Mouse (Mus musculus): Measurements from ENCODE around the gene Gm49354. TPM values are rescaled to one million over a fixed set of nuclear protein-coding genes. Genes with fewer than 3 reads are reported as not detected.

Gene Gm49354
- total RNA-seq, 2 experiments from 2014 or later, result not detected

- DNase-seq, result no peak
These were observed 71.8 kb downstream of the Gm49354 start, which contains the start of gene Spata31d1a for GRCm38 (mm10) chr13:59710230-59710629. Spata31d1a (minus strand) TSS chr13:59710330.

Other genes starting within 250 kb of the Gm49354 start
- gene Agtpbp1, start 197.0 kb downstream of the Gm49354 start, total RNA-seq (2021), result 100 to 1,000 TPM; 129 to 156 TPM
- 10 to 100 TPM; 91.4 to 92.6 TPM for gene Naa35, start 197.0 kb downstream of the Gm49354 start, total RNA-seq (2021)
- gene Golm1, start 106.4 kb downstream of the Gm49354 start, total RNA-seq (2021), result 10 to 100 TPM; 14.6 to 19.4 TPM
- not detected for gene 4921517D22Rik, start 88.1 kb downstream of the Gm49354 start, total RNA-seq (2021)
- not detected for gene Spata31d1a, start 71.9 kb downstream of the Gm49354 start, total RNA-seq (2021)
- under 1 TPM in 1 of 2 experiments, not detected in 1; 0.05 TPM for gene Spata31d1b, start 70.0 kb downstream of the Gm49354 start, total RNA-seq (2021)
- not detected for gene Spata31d1d, start 50.5 kb downstream of the Gm49354 start, total RNA-seq (2021)
- gene 1700014D04Rik, start 35.5 kb downstream of the Gm49354 start, total RNA-seq (2021), result not detected
- gene Isca1, start 12.4 kb downstream of the Gm49354 start, total RNA-seq (2021), result 100 to 1,000 TPM; 235 to 252 TPM
- 10 to 100 TPM; 40.3 to 41.1 TPM for gene Tut7, start 40.9 kb upstream of the Gm49354 start, total RNA-seq (2021)